Mouse (Mus musculus) ES-Bruce4 (cell line): Measurements from ENCODE around the gene Emid1. TPM values are rescaled to one million over a fixed set of nuclear protein-coding genes. Genes with fewer than 3 reads are reported as not detected.
"Not testable (repeated sequence)": the region's sequence is repeated elsewhere in the genome, so short reads cannot be mapped to it uniquely, and the experiment has no call there.

Experiments
- H3K27ac ChIP-seq: 2 replicates; pipeline ENCODE4 v1.5.1; 2012; ENCODE audit warnings: low read length, inconsistent platforms; ENCODE audit not compliant: insufficient read depth
- H3K27me3 ChIP-seq: 2 replicates; pipeline ENCODE4 v1.6.1; 2012; ENCODE audit warnings: mild to moderate bottlenecking, low read length, inconsistent platforms; ENCODE audit not compliant: control insufficient read depth, poor library complexity, insufficient read depth, severe bottlenecking
- H3K36me3 ChIP-seq: 2 replicates; pipeline ENCODE4 v1.6.1; 2012; ENCODE audit warnings: inconsistent platforms, mild to moderate bottlenecking, low read length, moderate library complexity; ENCODE audit not compliant: control insufficient read depth, poor library complexity, insufficient read depth, severe bottlenecking
- H3K4me1 ChIP-seq: one replicate; pipeline ENCODE4 v1.8.1; 2011; ENCODE audit warnings: low read length; ENCODE audit not compliant: control insufficient read depth, insufficient read depth
- H3K4me3 ChIP-seq: 2 replicates; pipeline ENCODE4 v1.5.1; 2011; ENCODE audit warnings: low read depth, mild to moderate bottlenecking, low read length
- H3K9ac ChIP-seq: 2 replicates; pipeline ENCODE4 v1.6.1; 2012; ENCODE audit warnings: low read depth, mild to moderate bottlenecking, inconsistent platforms; ENCODE audit not compliant: poor library complexity, severe bottlenecking
- H3K9me3 ChIP-seq: replicated peaks from 2 replicates; pipeline ENCODE4 v1.6.1; 2012; ENCODE audit warnings: mild to moderate bottlenecking, low read length, inconsistent platforms; ENCODE audit not compliant: control insufficient read depth, poor library complexity, insufficient read depth, severe bottlenecking
- CTCF ChIP-seq: IDR thresholded peaks from one replicate; pipeline ENCODE4 v1.8.1; 2011; ENCODE audit warnings: low read depth, low read length
- EP300 ChIP-seq: IDR thresholded peaks from 2 replicates; pipeline ENCODE4 v1.6.1; 2011; ENCODE audit warnings: low read depth, low read length; ENCODE audit not compliant: insufficient read depth
- POLR2A ChIP-seq: IDR thresholded peaks from one replicate; pipeline ENCODE4 v1.8.1; 2011; ENCODE audit warnings: low read length; ENCODE audit not compliant: insufficient read depth
- polyA plus RNA-seq: library from polyadenylated mRNA; stranded (reverse); fragments of >200 nt; gene quantifications from 2 replicates; pipeline ENCODE4 v1.2.4, GENCODE M21; 2011; ENCODE audit warnings: low read depth; ENCODE audit not compliant: missing spikeins, insufficient read depth, insufficient read length

Emid1 gene
- polyA plus RNA-seq, 1 experiment: 6.7 TPM

GRCm38 (mm10) chr11:5091706-5092105, 60.4 kb downstream of the Emid1 start:
- Histone ChIP-seq H3K36me3 (peaks cover 74% of the 10 kb centered on the region), H3K9me3 (no peaks in the 10 kb centered on the region), H3K9ac (no peak overlapping the region), H3K4me1 (no peaks in the 10 kb centered on the region), H3K27me3 (no peaks in the 10 kb centered on the region), H3K27ac (no peak overlapping the region), H3K4me3 (no peak overlapping the region)
- TF ChIP-seq CTCF: peak; percentile 45
- no peak for TF ChIP-seq EP300

GRCm38 (mm10) chr11:5089147-5089546, 62.9 kb downstream of the Emid1 start:
- no peak overlapping the region for H3K9ac ChIP-seq
- H3K4me3 ChIP-seq: no peak overlapping the region
- no peaks in the 10 kb centered on the region for H3K27me3 ChIP-seq
- no peak for TF ChIP-seq POLR2A
- no peak for TF ChIP-seq EP300
- no peak for TF ChIP-seq CTCF
- peaks cover 98% of the 10 kb centered on the region for H3K36me3 ChIP-seq
- H3K27ac ChIP-seq: no peak overlapping the region
- H3K9me3 ChIP-seq: no peaks in the 10 kb centered on the region
- H3K4me1 ChIP-seq: no peaks in the 10 kb centered on the region

- not testable (repeated sequence) for H3K4me1 ChIP-seq, H3K9ac ChIP-seq, H3K9me3 ChIP-seq, H3K27me3 ChIP-seq, H3K27ac ChIP-seq, H3K4me3 ChIP-seq
- H3K36me3 ChIP-seq: peaks cover 80% of the 10 kb centered on the region
Measured at GRCm38 (mm10) chr11:5076843-5077242, 75.2 kb downstream of the Emid1 start.

GRCm38 (mm10) chr11:5075760-5076159, 76.3 kb downstream of the Emid1 start:
- Histone ChIP-seq H3K4me1 (no peaks in the 10 kb centered on the region), H3K27me3 (no peaks in the 10 kb centered on the region), H3K36me3 (peaks cover 83% of the 10 kb centered on the region), H3K27ac (no peak overlapping the region), H3K9ac (0 out of 2 replicates have a peak overlapping the region, but pooled peaks have one; percentile 35), H3K4me3 (no peak overlapping the region), H3K9me3 (no peaks in the 10 kb centered on the region)
- TF ChIP-seq POLR2A: no peak
- no peak for TF ChIP-seq CTCF
- no peak for TF ChIP-seq EP300

- Histone ChIP-seq H3K36me3 (peaks cover 83% of the 10 kb centered on the region), H3K4me1 (no peaks in the 10 kb centered on the region), H3K9me3 (no peaks in the 10 kb centered on the region), H3K9ac (no peak overlapping the region), H3K4me3 (no peak overlapping the region), H3K27me3 (no peaks in the 10 kb centered on the region), H3K27ac (no peak overlapping the region)
- TF ChIP-seq CTCF (peak; percentile 16), POLR2A (no peak)
Measured at GRCm38 (mm10) chr11:5074882-5075281, 77.2 kb downstream of the Emid1 start.

- H3K9me3 ChIP-seq: no peaks in the 10 kb centered on the region
- no peak overlapping the region for H3K4me3 ChIP-seq
- H3K9ac ChIP-seq: no peak overlapping the region
- peaks cover 47% of the 10 kb centered on the region for H3K36me3 ChIP-seq
- H3K27ac ChIP-seq: no peak overlapping the region
- no peak for TF ChIP-seq POLR2A
- no peak for TF ChIP-seq CTCF
- TF ChIP-seq EP300: no peak
- no peaks in the 10 kb centered on the region for H3K4me1 ChIP-seq
- H3K27me3 ChIP-seq: no peaks in the 10 kb centered on the region
Measured at GRCm38 (mm10) chr11:5068126-5068971, 83.7 kb downstream of the Emid1 start.

- TF ChIP-seq EP300 (no peak), CTCF (no peak), POLR2A (no peak)
- peaks cover 34% of the 10 kb centered on the region for H3K36me3 ChIP-seq
- peaks cover 2% of the 10 kb centered on the region for H3K4me1 ChIP-seq
- no peaks in the 10 kb centered on the region for H3K27me3 ChIP-seq
- H3K4me3 ChIP-seq: no peak overlapping the region
- no peak overlapping the region for H3K9ac ChIP-seq
- H3K27ac ChIP-seq: no peak overlapping the region
- H3K9me3 ChIP-seq: no peaks in the 10 kb centered on the region
Measured at GRCm38 (mm10) chr11:5067063-5067462, 85.0 kb downstream of the Emid1 start.
